Mouse (Mus musculus) gastrocnemius, adult 8-10 months (tissue): ENCODE measurements around the gene Hist1h1b. TPM values are rescaled to one million over a fixed set of nuclear protein-coding genes. Genes with fewer than 3 reads are reported as not detected.
"Not testable (repeated sequence)": the region's sequence is repeated elsewhere in the genome, so short reads cannot be mapped to it uniquely, and the experiment has no call there.

Source experiments
- DNase-seq, 2 experiments: peaks; one replicate each; pipeline ENCODE4 v3.0.0; 2022; ENCODE audit warnings: low spot score in 2 of 2
- total RNA-seq, 4 experiments: library from RNA; stranded (reverse); gene quantifications; 2 replicates each; pipeline ENCODE4 v1.2.4; 2022

Gene Hist1h1b
- 1 to 10 TPM in 1 of 4 experiments, under 1 TPM in 2, not detected in 1; 0.40 to 1.2 (median 0.70) TPM for total RNA-seq

DNA sequence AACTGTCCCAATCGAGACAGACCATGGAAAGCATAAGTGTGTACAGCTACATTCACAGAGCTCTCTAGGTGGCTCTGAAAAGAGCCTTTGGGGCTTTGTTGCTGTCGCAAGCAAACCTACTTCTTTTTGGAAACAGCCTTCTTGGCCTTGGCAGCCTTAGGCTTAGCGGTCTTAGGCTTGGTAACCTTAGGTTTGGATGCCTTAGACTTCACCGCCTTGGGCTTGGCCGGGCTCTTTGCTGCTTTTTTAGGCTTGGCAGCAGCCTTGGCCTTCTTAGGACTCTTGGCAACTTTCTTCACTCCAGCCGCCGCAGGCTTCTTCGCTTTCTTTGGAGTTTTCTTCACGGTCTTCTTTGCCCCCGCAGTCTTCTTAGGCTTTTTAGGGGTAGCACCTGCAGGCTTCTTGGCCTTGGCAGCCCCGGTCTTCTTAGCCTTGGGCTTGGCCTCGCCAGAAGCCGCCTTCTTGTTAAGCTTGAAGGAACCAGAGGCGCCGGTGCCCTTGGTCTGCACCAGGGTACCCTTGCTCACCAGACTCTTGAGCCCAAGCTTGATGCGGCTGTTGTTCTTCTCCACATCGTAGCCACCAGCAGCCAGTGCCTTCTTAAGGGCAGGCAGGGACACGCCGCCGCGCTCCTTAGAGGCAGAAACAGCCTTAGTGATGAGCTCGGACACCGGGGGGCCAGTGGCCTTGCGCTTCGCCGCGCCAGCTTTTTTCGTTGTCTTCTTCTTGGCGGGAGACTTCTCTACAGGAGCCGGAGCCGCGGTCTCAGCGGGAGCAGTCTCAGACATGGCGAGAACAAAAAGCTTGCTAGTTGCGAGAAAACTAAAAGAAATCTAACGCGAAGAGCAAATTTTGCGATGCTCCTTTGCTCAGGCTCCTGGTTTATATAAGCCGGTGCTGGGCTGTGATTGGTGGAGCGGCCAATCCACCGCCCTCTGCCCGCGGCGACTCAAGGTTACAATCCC lies at the start of gene Hist1h1b:
TSS of gene Hist1h1b (minus strand) at position 859 of the 965 bp plus-strand sequence.
- peak in 1 of 2 experiments; percentile 10 for DNase-seq

DNA sequence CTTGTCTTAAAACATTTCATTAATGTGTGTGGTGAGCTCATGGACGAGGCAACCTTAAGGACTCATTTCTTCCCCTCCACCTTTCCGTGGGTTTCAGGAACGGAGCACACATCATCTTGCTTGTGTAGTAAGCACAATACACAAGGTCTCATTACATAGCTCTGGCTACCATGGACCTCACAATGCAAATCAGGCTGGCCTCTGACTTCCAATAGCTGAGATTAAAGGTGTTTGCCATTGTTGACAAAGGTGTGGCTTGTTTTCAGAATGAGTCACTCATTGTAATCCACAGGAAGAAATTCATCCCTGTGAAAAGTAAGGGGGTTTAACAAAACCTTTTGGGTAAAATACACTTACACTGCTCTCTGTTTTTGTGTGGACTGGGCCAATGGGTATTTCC lies 48.1 kb upstream of the Hist1h1b start:
- DNase-seq = no peak

DNA sequence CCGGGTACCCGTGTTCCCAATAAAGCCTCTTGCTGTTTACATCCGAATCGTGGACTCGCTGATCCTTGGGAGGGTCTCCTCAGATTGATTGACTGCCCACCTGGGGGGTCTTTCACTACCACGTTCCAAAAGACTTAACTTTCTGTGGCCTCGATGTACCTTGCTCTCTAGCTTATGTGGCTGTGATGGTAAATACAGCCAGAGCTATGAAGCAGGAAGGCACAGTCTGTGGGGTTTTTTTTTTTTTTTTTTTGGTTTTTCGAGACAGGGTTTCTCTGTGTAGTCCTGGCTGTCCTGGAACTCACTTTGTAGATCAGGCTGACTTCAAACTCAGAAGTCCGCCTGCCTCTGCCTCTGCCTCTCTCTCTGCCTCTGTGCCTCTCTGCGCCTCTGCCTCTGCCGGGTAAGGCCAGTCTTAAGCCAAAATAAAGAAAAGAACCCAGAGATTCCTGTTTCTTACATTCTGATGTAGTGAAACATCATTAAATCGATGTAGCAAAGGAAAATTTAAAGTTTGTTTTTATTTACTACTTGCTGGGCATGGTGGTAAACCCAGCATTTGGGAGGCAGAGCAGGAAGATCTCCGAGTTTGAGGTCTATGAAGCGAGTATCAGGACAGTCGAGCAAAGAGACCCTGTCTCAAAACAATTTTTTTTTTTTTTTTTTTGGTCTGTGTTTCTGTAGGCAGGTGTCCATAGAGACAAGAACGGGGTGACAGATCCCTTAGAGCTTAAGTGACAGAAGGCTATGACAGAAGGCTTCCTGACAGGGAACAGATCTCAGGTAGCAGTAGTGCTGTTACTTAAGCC lies 39.9 kb upstream of the Hist1h1b start:
- not testable (repeated sequence) for DNase-seq

DNA sequence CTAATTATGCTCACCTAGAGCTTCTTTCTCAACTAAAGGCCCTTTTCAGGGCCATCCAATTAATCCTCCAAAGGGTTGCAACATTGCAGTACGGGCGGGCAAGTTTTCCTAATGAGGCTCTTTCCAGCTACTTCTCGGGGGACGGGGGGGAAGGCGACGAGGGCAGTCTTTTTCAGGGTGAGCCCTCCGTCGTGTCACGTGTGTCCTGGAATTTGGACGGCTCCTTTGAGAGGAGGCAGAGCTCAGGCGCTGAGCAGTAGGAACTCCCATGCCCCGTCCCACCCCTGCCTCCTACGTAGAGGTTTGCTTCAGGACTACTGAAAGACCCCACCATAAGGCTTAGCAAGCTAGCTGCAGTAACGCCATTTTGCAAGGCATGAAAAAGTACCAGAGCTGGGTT lies 31.7 kb upstream of the Hist1h1b start:
- DNase-seq = not testable (repeated sequence)

DNA sequence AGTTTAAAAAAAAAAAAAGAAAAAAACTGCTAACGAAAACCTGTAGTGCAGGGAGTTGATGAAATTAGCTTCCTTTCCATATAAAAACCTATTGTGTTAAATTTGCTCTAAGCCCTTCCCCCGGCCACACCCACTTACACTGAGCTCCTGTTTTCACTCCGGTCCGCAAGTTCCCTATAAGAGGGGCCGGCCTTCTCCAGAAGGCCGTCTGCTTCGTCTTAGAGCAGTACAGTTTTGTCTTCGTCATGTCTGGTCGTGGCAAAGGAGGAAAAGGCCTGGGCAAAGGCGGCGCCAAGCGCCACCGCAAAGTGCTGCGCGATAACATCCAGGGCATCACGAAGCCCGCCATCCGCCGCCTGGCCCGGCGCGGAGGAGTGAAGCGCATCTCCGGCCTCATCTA lies 31.1 kb upstream of the Hist1h1b start, which contains the start of gene Hist1h4m:
TSS of gene Hist1h4m (plus strand) at position 208 of the 400 bp plus-strand sequence.
- not testable (repeated sequence) for DNase-seq

DNA sequence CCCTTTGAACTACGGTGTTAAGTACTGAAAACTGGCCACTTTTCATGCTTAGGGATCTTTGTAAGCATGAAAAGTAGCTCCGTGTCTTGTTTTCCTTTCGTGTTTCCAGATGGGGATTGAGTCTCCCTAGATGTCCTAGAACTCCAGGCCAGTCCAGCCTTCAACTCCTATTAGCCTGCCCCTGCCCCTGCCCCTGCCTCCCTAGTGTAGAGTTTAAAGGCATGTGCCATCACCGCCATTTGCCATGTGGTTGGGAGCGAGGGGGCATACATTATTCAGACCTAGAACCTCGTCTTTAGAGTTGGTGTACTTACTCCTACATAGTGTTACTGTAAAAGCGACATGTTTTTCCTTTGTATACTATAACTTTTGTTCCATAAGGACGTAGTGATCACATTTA lies 30.6 kb upstream of the Hist1h1b start:
- DNase-seq = not testable (repeated sequence)

DNA sequence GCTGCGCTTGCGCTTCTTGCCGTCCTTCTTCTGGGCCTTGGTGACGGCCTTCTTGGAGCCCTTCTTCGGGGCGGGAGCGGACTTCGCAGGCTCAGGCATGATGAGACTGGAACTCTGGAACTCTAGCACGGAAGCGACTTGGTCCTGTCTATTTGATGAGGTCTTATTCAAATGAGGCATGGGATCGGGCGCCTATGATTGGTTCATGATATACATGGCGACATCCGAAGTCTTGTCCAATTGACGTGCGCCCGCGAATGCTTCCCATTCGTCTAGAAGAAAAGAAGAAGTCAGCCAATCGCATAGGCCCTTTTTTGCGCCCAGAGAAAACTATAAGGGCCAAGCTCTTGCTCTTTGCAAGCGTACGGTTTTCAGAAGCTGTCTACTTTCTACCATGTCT lies 29.6 kb upstream of the Hist1h1b start, which contains the start of the genes Hist1h2bq and Hist1h2ao:
TSS of gene Hist1h2bq (minus strand) at position 125 of the 400 bp plus-strand sequence.
TSS of gene Hist1h2ao (plus strand) at position 393 of the 400 bp plus-strand sequence.
- DNase-seq = not testable (repeated sequence)

DNA sequence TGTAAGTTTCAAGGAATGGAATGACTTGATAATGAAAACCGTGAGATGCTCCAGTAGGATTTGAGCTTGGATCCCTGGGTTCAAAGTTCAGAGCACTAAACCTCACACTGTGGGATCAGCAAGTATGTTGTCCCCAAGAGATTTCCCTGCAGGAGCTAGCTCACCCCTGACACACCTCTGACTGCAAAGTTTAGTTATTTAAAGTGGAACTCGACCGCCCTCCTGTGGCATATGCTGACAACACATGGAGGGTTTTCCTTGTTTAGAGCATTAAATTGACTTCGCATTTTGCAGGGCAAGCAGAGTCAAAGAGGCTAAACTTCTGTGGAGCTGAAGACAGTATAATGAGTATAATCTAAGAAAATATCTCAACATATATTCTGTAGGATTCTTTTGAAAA lies 22.6 kb upstream of the Hist1h1b start:
- not testable (repeated sequence) for DNase-seq

DNA sequence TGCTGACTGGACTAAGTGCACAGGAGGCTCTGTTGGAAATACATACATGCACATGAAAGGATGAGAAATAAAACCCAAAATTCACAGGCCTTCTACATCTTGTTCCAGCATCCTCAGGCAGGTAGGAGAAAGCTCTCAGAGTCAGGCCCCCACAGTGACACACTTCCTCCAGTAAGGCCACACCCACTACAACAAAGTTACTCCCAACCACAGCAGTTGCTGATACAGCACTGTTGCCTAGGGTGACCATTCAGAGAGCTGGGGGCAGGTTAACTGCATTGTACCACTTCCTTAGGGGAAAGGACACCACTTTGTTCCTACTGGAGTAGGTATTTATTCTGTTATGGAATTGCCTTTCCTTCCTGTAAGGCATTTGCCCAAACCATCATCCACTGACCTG lies 16.7 kb upstream of the Hist1h1b start:
- DNase-seq = not testable (repeated sequence)

DNA sequence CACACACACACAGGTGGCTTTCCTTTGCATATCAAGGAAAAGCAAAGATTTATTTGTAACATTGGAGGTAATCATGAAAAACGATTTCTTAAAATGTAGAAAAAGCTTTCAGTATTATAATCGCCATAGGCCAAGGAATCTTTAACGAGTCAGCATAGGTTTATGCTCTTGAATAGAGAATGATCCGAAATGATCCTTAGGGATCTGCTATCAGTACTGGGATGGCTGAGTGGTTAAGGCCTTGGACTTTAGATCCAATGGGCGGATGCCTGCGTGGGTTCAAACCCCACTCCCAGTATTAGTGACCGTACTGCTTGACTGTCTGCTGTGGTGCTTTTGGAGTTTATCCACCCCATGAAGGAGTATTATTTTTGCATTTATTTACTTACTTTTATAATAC lies 15.2 kb upstream of the Hist1h1b start:
- DNase-seq = no peak

DNA sequence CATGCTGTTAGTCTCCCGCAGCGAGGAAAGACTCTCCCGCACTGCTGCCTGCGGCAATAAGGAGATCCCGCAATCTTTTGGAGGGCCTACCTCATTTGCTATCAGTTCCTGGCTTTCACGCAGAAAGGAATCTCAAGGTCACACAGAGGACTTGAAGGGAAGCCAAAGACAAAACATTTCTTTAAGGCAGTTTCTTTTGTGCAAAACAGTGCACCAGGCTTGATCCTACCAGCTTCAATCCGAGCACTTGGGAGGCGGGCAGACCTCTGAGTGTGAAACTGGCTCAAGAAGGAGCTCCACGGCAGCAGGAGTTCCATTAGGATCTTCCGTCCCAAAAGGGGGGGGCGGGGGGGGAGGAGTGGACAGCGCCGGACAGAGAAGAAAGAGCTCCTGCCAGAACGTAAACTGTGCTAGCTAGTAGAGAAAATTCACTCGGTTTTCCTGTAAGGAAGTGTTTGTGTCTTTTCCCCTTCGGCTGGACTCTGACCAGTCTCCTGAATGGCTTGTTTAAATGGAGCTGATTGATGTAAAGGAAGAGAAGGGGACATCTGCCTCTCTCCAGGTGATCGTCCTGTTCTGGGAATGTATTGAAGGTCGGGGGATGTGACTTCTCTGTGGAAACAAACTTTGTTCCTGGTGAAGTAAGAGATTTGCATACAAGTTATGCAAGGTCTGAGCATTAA lies 10.3 kb upstream of the Hist1h1b start:
- DNase-seq = no peak

DNA sequence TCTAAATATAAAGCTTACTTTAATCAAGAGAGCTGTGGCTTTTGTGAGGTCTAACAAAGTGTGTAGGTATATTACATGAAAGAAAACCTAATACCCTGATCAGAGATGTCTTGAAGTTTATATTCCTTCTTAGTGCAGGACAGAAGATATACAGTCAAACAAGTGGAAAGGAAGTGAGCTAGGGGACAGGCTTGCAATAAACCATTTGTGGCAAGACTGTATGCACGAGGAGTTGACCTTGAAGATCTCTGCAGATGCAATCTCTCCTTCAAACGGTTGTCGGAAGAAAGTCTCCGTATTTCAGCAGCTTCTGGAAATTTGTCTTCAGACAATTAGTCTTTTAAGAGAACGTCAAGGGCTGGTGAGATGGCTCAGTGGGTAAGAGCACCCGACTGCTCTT lies 9.5 kb upstream of the Hist1h1b start:
- no peak for DNase-seq

DNA sequence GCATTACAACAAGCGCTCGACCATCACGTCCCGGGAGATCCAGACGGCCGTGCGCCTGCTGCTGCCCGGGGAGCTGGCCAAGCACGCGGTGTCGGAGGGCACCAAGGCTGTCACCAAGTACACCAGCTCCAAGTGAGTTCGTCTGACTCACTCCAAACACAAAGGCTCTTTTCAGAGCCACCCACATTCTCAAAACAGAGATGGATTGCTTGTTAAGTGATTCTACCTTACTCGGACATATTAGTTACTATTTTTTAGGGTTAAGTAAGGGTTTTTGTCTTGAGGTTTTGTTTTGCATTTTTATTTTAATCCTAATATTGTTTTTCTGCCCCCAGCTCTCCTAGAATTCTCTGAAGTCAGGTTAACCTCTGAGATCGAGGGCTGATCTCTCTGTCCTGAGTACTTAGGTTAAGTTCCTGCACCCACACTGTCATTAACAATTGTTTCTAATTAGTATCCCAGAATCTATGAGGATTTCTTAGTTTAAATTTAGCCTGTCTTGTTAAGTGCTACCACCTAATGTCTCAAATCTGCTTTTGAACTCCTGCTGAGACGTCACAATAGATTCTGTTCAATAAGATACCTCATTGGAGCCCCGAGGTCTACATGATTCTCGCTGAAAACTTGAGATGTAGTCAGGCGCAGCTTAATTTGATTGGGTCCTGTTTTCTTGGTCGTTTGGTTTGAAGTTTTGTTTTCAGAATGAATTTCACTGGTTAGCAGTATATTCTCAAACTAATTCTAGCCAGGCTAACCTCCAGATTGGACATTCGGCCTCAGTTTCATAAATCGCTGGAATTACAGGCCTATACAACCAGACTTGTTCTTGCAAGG lies 7.6 kb upstream of the Hist1h1b start:
- no peak for DNase-seq

DNA sequence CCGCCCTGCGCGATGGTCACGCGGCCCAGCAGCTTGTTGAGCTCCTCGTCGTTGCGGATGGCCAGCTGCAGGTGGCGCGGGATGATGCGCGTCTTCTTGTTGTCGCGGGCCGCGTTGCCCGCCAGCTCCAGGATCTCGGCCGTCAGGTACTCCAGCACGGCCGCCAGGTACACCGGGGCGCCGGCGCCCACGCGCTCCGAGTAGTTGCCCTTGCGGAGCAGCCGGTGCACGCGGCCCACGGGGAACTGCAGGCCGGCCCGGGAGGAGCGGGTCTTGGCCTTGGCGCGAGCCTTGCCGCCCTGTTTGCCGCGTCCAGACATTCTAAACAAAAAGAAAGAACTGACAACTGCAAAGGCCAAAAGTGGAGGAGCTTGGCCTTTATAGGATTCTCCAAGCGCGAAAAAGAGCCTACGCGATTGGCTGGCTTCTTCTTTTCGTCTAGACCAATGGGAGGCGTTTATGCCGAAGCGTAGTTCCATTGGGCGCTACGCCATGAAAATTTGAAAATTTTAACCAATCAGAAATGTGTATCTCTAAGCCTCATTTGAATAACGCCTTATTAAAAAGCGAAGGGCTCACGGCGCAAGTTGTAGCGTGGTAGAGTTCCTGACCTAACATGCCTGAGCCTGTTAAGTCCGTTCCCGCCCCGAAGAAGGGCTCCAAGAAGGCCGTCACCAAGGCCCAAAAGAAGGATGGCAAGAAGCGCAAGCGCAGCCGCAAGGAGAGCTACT lies 6.6 kb upstream of the Hist1h1b start, which contains the start of the genes Hist1h2an and Hist1h2bp:
TSS of gene Hist1h2an (minus strand) at position 320 of the 731 bp plus-strand sequence.
TSS of gene Hist1h2bp (plus strand) at position 563 of the 731 bp plus-strand sequence.
- peak; percentile 64 to 70 for DNase-seq

DNA sequence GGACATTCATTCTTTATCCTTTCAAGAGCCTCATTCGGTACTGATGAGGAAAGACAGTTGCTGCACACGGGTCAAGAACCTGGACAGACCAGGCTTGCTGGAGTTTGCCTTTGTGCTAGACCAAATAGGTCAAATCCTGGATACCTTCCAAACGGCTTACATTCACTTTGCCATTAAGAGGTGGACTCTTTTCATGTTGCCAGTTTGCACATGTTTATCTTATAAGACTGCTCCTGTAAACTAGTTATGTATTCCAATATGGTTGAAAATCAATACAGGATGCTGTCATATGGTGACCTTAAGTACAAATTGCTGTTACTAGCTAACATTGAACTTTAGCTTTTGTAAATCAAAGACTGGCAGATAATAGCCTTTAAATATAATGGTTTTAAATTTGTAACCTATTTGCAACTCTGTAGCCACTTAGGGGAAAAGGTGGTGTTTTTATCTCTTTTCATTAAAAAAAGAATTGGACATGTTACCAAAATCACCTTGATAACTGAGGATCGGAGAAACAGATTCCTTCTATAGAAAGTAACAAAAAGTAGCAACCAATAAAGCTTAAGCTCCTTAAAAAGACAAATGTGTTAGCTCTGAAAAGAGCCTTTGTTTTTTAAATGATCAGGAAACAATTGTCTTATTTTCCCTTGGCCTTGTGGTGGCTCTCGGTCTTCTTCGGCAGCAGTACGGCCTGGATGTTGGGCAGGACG lies 5.9 kb upstream of the Hist1h1b start:
- no peak for DNase-seq

DNA sequence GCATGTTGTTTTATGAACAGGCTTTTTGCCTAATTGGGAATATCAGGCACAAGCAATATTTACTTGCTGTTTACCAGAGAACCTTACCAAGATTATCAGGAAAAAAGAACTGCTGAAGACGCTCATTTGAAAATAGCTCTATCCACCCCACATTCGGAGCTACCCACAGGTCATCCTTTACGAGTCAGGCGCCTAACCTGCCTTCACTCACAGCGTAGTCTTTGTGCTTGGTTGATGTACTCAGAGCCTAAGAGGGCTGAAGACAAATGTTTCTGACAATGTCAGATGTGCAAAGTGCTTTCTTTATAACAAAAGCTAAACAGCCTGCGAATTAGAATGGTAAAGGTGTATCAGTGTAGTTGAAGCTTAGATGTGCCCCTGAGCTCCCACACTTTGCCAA lies 3.9 kb upstream of the Hist1h1b start:
- no peak for DNase-seq

DNA sequence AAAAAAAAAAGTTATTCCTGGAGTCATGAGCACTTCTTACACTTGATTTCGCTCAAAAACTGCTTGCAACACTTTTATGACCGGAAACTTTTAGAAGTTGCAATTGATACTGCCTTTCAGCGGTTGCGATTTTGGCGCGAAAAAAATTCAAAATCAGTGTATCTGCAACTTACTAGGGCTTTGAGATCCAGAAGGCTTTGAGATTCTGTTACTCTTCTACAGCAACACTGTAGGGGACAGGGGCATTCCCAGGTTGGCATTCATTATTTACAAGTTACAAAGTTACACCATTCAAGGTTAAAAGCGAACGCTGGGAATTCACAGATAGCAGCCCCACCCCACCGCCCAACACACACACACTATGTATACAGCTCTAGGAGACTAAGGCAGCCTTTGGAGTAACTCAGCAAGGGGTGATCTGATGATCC lies 3.3 kb upstream of the Hist1h1b start:
- no peak for DNase-seq

DNA sequence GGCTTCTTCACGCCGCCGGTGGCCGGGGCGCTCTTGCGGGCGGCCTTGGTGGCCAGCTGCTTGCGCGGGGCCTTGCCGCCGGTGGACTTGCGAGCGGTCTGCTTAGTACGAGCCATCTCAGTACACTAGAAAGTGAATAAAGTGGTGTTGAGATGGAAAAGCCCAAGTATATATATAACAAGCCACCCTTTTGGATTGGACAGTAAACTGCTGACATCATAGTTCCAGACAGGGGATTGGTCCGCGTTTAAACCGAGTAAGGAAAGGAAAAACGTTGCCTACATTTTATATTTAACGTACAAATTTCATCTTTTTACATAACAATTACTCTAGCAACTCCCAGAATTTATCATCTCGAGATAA lies 2.8 kb upstream of the Hist1h1b start, which contains the start of gene Hist1h3i:
TSS of gene Hist1h3i (minus strand) at position 116 of the 363 bp plus-strand sequence.
- DNase-seq = no peak
